Mouse (Mus musculus): ENCODE results near the gene Acap1. TPM values are rescaled to one million over a fixed set of nuclear protein-coding genes. Genes with fewer than 3 reads are reported as not detected.

Gene Acap1
- polyA plus RNA-seq, 1 experiment = 1.5 TPM

DNA sequence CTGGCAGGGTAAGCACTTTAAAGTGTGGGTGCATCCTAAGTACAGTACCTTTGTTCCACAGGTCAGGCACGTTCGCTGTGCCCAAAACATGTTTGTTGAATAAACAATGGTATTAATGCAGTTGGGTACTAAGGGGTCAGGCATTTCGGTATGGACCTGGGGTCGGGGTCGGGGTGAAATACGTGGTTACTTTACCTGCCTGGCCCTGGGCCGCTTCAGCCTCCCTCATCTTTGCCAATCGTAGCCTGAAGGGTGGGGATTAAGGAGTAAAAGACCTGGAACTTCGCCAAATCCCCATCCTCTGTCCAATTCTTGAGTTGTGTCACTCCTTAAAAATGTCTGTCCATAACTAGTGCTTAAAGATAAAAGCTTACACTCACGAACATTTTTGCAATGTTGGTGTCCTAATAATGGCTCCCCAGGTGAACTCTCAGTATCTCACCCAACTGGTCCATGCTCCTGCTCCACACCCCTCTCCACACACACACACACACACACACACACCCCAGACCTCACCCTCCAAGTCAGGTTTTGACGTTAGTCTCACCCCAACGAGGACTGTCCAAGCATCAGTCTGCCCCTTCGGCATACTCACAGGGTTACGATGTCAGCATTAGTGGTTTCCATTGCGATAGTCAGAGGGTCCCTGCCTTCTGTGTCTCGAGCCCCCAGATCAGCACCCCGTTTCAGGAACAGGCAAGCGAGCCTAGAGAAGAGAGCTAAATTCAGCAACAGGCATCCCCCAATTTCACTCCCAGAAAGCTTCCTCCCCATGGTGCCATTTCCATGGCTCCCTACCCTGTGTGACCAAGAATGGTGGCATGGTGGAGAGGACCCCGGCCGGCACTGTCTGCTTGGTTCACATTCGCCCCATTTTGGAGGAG is 13.3 kb downstream of the Acap1 start:
- H3K9me3 ChIP-seq (replicated peaks; ENCODE audit: control insufficient read depth, insufficient read depth, low read length, poor library complexity, severe bottlenecking) = no peaks in the 10 kb centered on the region
- no peaks in the 10 kb centered on the region for H3K36me3 ChIP-seq (ENCODE audit: control insufficient read depth, insufficient read depth, low read length, poor library complexity, severe bottlenecking)
- no peaks in the 10 kb centered on the region for H3K27me3 ChIP-seq (ENCODE audit: control insufficient read depth, insufficient read depth, low read length, poor library complexity, severe bottlenecking)
- H3K4me3 ChIP-seq (ENCODE audit: low read depth, low read length) = peak overlapping the region; percentile 81
- TF ChIP-seq CTCF (IDR thresholded peaks at IDR 0.05; ENCODE audit: low read depth, low read length) (no peak), POLR2A (IDR thresholded peaks at IDR 0.05; ENCODE audit: insufficient read depth, low read length) (no peak), EP300 (IDR thresholded peaks at IDR 0.05; ENCODE audit: insufficient read depth, low read depth, low read length) (no peak)
- H3K9ac ChIP-seq (ENCODE audit: low read depth, poor library complexity, severe bottlenecking) = peak overlapping the region; percentile 49
- peak overlapping the region; percentile 21; the same call in 1 of the 2 replicates for H3K27ac ChIP-seq (ENCODE audit: insufficient read depth, low read length)
- peaks cover 1% of the 10 kb centered on the region for H3K4me1 ChIP-seq (ENCODE audit: control insufficient read depth, insufficient read depth, low read length)

GRCm38 (mm10) chr11:69880853-69881603 is 14.3 kb downstream of the Acap1 start, which contains the start of gene Kctd11:
Gene Kctd11, minus strand, starts transcription at chr11:69881406.
- peak within 1 kb of the TSS; percentile 81 for H3K4me3 ChIP-seq (ENCODE audit: low read depth, low read length)
- peak within 1 kb of the TSS; percentile 49 for H3K9ac ChIP-seq (ENCODE audit: low read depth, poor library complexity, severe bottlenecking)
- no peak for TF ChIP-seq POLR2A (IDR thresholded peaks at IDR 0.05; ENCODE audit: insufficient read depth, low read length)
- peak; percentile 4 for TF ChIP-seq CTCF (IDR thresholded peaks at IDR 0.05; ENCODE audit: low read depth, low read length)
- no peak for TF ChIP-seq EP300 (IDR thresholded peaks at IDR 0.05; ENCODE audit: insufficient read depth, low read depth, low read length)
- no peaks in the 10 kb centered on the region for H3K36me3 ChIP-seq (ENCODE audit: control insufficient read depth, insufficient read depth, low read length, poor library complexity, severe bottlenecking)
- no peaks in the 10 kb centered on the region for H3K27me3 ChIP-seq (ENCODE audit: control insufficient read depth, insufficient read depth, low read length, poor library complexity, severe bottlenecking)
- H3K27ac ChIP-seq (ENCODE audit: insufficient read depth, low read length) = peak within 1 kb of the TSS; percentile 34; the same call in 1 of the 2 replicates
- H3K9me3 ChIP-seq (replicated peaks; ENCODE audit: control insufficient read depth, insufficient read depth, low read length, poor library complexity, severe bottlenecking) = no peaks in the 10 kb centered on the region
- peaks cover 1% of the 10 kb centered on the region for H3K4me1 ChIP-seq (ENCODE audit: control insufficient read depth, insufficient read depth, low read length)

DNA sequence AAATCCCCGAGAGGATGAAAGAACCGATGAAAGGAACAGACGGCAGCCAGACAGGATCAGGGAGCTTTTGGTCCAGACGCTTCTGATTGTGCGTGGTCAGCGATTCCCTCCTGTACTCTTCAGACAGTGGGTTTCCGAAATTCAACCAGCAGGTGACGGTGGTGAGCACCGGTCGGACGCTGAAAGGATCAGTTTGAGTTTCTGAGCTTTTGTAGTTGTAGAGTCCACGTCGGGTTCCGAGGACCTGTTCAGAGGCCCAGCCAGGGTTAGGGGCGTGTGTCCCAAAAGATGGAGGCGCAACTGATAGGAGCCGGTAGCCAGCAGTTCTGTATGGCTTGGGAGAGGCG is 14.9 kb downstream of the Acap1 start:
- Histone ChIP-seq H3K36me3 (ENCODE audit: control insufficient read depth, insufficient read depth, low read length, poor library complexity, severe bottlenecking) (no peaks in the 10 kb centered on the region), H3K27me3 (ENCODE audit: control insufficient read depth, insufficient read depth, low read length, poor library complexity, severe bottlenecking) (no peaks in the 10 kb centered on the region), H3K27ac (ENCODE audit: insufficient read depth, low read length) (peak overlapping the region; percentile 34; the same call in 1 of the 2 replicates), H3K9ac (ENCODE audit: low read depth, poor library complexity, severe bottlenecking) (peak overlapping the region; percentile 49), H3K4me1 (ENCODE audit: control insufficient read depth, insufficient read depth, low read length) (peaks cover 1% of the 10 kb centered on the region), H3K4me3 (ENCODE audit: low read depth, low read length) (peak overlapping the region; percentile 81), H3K9me3 (replicated peaks; ENCODE audit: control insufficient read depth, insufficient read depth, low read length, poor library complexity, severe bottlenecking) (no peaks in the 10 kb centered on the region)
- TF ChIP-seq EP300 (IDR thresholded peaks at IDR 0.05; ENCODE audit: insufficient read depth, low read depth, low read length) (no peak), CTCF (IDR thresholded peaks at IDR 0.05; ENCODE audit: low read depth, low read length) (peak; percentile 66)

GRCm38 (mm10) chr11:69879711-69880110 is 15.6 kb downstream of the Acap1 start:
- H3K9me3 ChIP-seq (replicated peaks; ENCODE audit: control insufficient read depth, insufficient read depth, low read length, poor library complexity, severe bottlenecking) = no peaks in the 10 kb centered on the region
- TF ChIP-seq CTCF (IDR thresholded peaks at IDR 0.05; ENCODE audit: low read depth, low read length) = no peak
- TF ChIP-seq EP300 (IDR thresholded peaks at IDR 0.05; ENCODE audit: insufficient read depth, low read depth, low read length) = no peak
- TF ChIP-seq POLR2A (IDR thresholded peaks at IDR 0.05; ENCODE audit: insufficient read depth, low read length) = no peak
- H3K4me1 ChIP-seq (ENCODE audit: control insufficient read depth, insufficient read depth, low read length) = peaks cover 1% of the 10 kb centered on the region
- peak overlapping the region; percentile 8 for H3K4me3 ChIP-seq (ENCODE audit: low read depth, low read length)
- no peak overlapping the region for H3K27ac ChIP-seq (ENCODE audit: insufficient read depth, low read length)
- H3K36me3 ChIP-seq (ENCODE audit: control insufficient read depth, insufficient read depth, low read length, poor library complexity, severe bottlenecking) = no peaks in the 10 kb centered on the region
- peak overlapping the region; percentile 49 for H3K9ac ChIP-seq (ENCODE audit: low read depth, poor library complexity, severe bottlenecking)
- no peaks in the 10 kb centered on the region for H3K27me3 ChIP-seq (ENCODE audit: control insufficient read depth, insufficient read depth, low read length, poor library complexity, severe bottlenecking)

DNA sequence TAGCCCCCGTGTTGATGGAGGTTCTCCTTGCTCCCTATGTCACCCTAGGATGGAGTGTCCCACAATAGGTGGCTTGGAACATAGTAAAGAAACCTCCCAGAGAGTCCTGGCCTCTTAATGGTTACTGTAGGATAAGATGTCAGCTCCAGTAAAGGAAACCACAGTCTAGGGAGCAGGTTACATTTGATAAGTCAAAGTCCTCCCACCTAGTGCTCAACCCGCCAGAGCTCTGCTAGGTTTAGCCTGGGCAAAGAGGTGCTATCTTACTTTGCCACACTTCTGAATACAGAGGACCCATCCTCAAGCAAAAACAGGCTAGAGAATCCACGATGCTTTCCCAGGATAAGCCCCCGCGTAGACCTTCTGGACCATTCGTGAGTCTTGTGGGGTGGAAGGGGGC is 16.4 kb downstream of the Acap1 start:
- Histone ChIP-seq H3K27me3 (ENCODE audit: control insufficient read depth, insufficient read depth, low read length, poor library complexity, severe bottlenecking) (no peaks in the 10 kb centered on the region), H3K9me3 (replicated peaks; ENCODE audit: control insufficient read depth, insufficient read depth, low read length, poor library complexity, severe bottlenecking) (no peaks in the 10 kb centered on the region), H3K4me1 (ENCODE audit: control insufficient read depth, insufficient read depth, low read length) (peaks cover 1% of the 10 kb centered on the region), H3K36me3 (ENCODE audit: control insufficient read depth, insufficient read depth, low read length, poor library complexity, severe bottlenecking) (no peaks in the 10 kb centered on the region), H3K27ac (ENCODE audit: insufficient read depth, low read length) (no peak overlapping the region), H3K4me3 (ENCODE audit: low read depth, low read length) (no peak overlapping the region), H3K9ac (ENCODE audit: low read depth, poor library complexity, severe bottlenecking) (peak overlapping the region; percentile 49; the same call in 1 of the 2 replicates)
- TF ChIP-seq POLR2A (IDR thresholded peaks at IDR 0.05; ENCODE audit: insufficient read depth, low read length) (no peak), CTCF (IDR thresholded peaks at IDR 0.05; ENCODE audit: low read depth, low read length) (no peak), EP300 (IDR thresholded peaks at IDR 0.05; ENCODE audit: insufficient read depth, low read depth, low read length) (no peak)

Measured in ES-Bruce4 (cell line).